Comparison of ENCODE assay signal across 8 mouse cellular contexts in genomic region chr10:69005199-69005872, GRCm38 (mm10).
DNase-seq lines count a peak whose midpoint lies in the region; ATAC-seq lines count a peak whose summit lies in the region.

No protein-coding gene starts in this region.

- no peak overlapping the region for H3K4me2 ChIP-seq in forebrain, embryonic 16.5 days (ENCODE audit: low read length)

- H3K4me3 ChIP-seq in forebrain, embryonic 10.5 days, result no peak overlapping the region
- no peak overlapping the region for H3K4me3 ChIP-seq in forebrain, embryonic 16.5 days (replicated peaks; ENCODE audit: low read length)

- DNase-seq in forebrain, embryonic 10.5 days (ENCODE audit: extremely low spot score, low spot score), result peak; percentile 74
- DNase-seq in adrenal gland, adult 18-20 months (ENCODE audit: low spot score in 2 of 2), result peak; percentile 73 to 81
- DNase-seq in embryo, embryonic 11.5 days (ENCODE audit: low read depth, low spot score), result peak; percentile 66
- peak; percentile 73 to 88 for DNase-seq in heart, postnatal 36 days
- peak; percentile 87 for DNase-seq in left cerebral cortex, postnatal 10 days (ENCODE audit: extremely low spot score in 1 of 2, low spot score in 2 of 2)
- DNase-seq in natural killer cell, adult 2 months (ENCODE audit: low spot score in 2 of 2), result peak; percentile 24 to 48
- peak; percentile 16 for DNase-seq in telencephalon, adult 2 months (ENCODE audit: low read depth, low spot score)

- no peak overlapping the region for H3K9ac ChIP-seq in forebrain, embryonic 16.5 days (replicated peaks; ENCODE audit: low read depth, low read length)

- H3K4me1 ChIP-seq in forebrain, embryonic 10.5 days, result no peaks in the 10 kb centered on the region
- H3K4me1 ChIP-seq in forebrain, embryonic 16.5 days (replicated peaks; ENCODE audit: control insufficient read depth, insufficient read depth, low read length), result no peaks in the 10 kb centered on the region

- no peaks in the 10 kb centered on the region for H3K27me3 ChIP-seq in forebrain, embryonic 10.5 days (ENCODE audit: poor library complexity, severe bottlenecking)
- no peaks in the 10 kb centered on the region for H3K27me3 ChIP-seq in forebrain, embryonic 16.5 days (replicated peaks; ENCODE audit: control insufficient read depth, insufficient read depth, low read length)

- H3K27ac ChIP-seq in forebrain, embryonic 10.5 days, result no peak overlapping the region
- no peak overlapping the region for H3K27ac ChIP-seq in forebrain, embryonic 16.5 days (ENCODE audit: low read length)

- no peaks in the 10 kb centered on the region for H3K36me3 ChIP-seq in forebrain, embryonic 10.5 days (replicated peaks)
- no peaks in the 10 kb centered on the region for H3K36me3 ChIP-seq in forebrain, embryonic 16.5 days (ENCODE audit: control insufficient read depth, insufficient read depth)

- whole genome bisulfite sequencing in forebrain, embryonic 10.5 days, result 49% methylated on average over 9 of the region's 9 CpGs
- WGBS in forebrain, embryonic 16.5 days, result 53% methylated on average over 9 of the region's 9 CpGs

- no peak for ATAC-seq in forebrain, embryonic 16.5 days

- H3K9me3 ChIP-seq in forebrain, embryonic 10.5 days, result 0 out of 2 replicates have a peak, but pooled peaks cover 4% of the 10 kb centered on the region
- 0 out of 2 replicates have a peak, but pooled peaks cover 2% of the 10 kb centered on the region for H3K9me3 ChIP-seq in forebrain, embryonic 16.5 days (ENCODE audit: control insufficient read depth, low read length)

- intact Hi-C loops in heart, postnatal 36 days (cut with DNase I), result loop anchor here (2.0 to 10.0 kb wide), 3 partner anchors 103 to 541 kb away; no protein-coding TSS in a partner anchor
- intact Hi-C loops in left cerebral cortex, postnatal 10 days (cut with DNase I), result loop anchor here (10.0 kb wide), 1 partner anchor 101 kb away; no protein-coding TSS in a partner anchor

Comparison
In these comparisons a context has a peak if more than half of its experiments do, and no peak if none do; other contexts are left out.
1. DNase-seq: peak in every context shown above with its lines; median percentile 87 in left cerebral cortex, postnatal 10 days; 80 in heart, postnatal 36 days; 77 in adrenal gland, adult 18-20 months; 74 in forebrain, embryonic 10.5 days; 66 in embryo, embryonic 11.5 days; 36 in natural killer cell, adult 2 months; 16 in telencephalon, adult 2 months.